Mouse (Mus musculus): ENCODE measurements around the gene Serpinh1. TPM values are rescaled to one million over a fixed set of nuclear protein-coding genes. Genes with fewer than 3 reads are reported as not detected.

The Serpinh1 gene
- polyA plus RNA-seq, 1 experiment from 2014 or later, result 474 TPM

- peaks cover 42% of the 10 kb centered on the region for H3K36me3 ChIP-seq (ENCODE audit: control insufficient read depth, insufficient read depth, low read length)
- no peaks in the 10 kb centered on the region for H3K9me3 ChIP-seq (ENCODE audit: control insufficient read depth, low read depth, low read length)
- H3K4me1 ChIP-seq (ENCODE audit: control insufficient read depth, insufficient read depth, low read length), result peaks cover 43% of the 10 kb centered on the region
- H3K9ac ChIP-seq (replicated peaks; ENCODE audit: low read depth, low read length), result peak overlapping the region; percentile 96
- peak overlapping the region; percentile 96 for H3K27ac ChIP-seq (ENCODE audit: low read length)
- 2% methylated on average over 12 of the region's 12 CpGs for WGBS
- no peaks in the 10 kb centered on the region for H3K27me3 ChIP-seq (ENCODE audit: control insufficient read depth, insufficient read depth, low read length)
- ATAC-seq (ENCODE audit: insufficient number of reproducible peaks, insufficient read depth, low FRiP score, low read depth), result no peak
- H3K4me3 ChIP-seq (ENCODE audit: low read depth, low read length), result peak overlapping the region; percentile 79
- peak overlapping the region; percentile 95 for H3K4me2 ChIP-seq (replicated peaks; ENCODE audit: low read depth, low read length)
Measured at GRCm38 (mm10) chr7:99351104-99351801, 1.8 kb downstream of the Serpinh1 start.

GRCm38 (mm10) chr7:99349782-99350720 lies 3.0 kb downstream of the Serpinh1 start:
- Histone ChIP-seq H3K36me3 (ENCODE audit: control insufficient read depth, insufficient read depth, low read length) (peaks cover 54% of the 10 kb centered on the region), H3K9me3 (ENCODE audit: control insufficient read depth, low read depth, low read length) (no peaks in the 10 kb centered on the region), H3K27ac (ENCODE audit: low read length) (peak overlapping the region; percentile 96; the same call in 1 of the 2 replicates), H3K27me3 (ENCODE audit: control insufficient read depth, insufficient read depth, low read length) (no peaks in the 10 kb centered on the region), H3K4me2 (replicated peaks; ENCODE audit: low read depth, low read length) (peak overlapping the region; percentile 95), H3K9ac (replicated peaks; ENCODE audit: low read depth, low read length) (peak overlapping the region; percentile 96), H3K4me1 (ENCODE audit: control insufficient read depth, insufficient read depth, low read length) (peaks cover 32% of the 10 kb centered on the region), H3K4me3 (ENCODE audit: low read depth, low read length) (peak overlapping the region; percentile 79)
- ATAC-seq (ENCODE audit: insufficient number of reproducible peaks, insufficient read depth, low FRiP score, low read depth), result no peak
- 62% methylated on average over 9 of the region's 9 CpGs for WGBS

DNA sequence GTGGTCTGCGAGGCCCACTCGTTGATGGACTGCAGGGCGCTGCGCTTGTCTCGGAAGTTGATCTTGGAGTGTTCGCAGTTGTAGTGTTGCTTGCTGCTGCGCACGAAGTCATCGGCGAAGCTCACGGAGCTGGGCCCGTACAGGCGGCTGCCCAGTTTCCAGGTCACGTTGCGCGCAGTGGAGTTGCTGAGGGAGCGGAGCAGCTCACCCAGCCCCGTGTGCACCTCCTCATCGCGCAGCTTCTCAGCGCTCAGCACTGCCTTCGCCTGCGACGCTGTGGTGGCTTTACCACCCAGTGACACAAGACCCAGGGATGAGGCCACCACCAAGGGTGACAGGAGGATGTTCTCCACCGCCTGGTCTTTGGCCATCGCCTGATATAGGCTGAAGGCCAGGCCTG lies 4.2 kb downstream of the Serpinh1 start:
- Histone ChIP-seq H3K4me1 (ENCODE audit: control insufficient read depth, insufficient read depth, low read length) (peaks cover 27% of the 10 kb centered on the region), H3K9ac (replicated peaks; ENCODE audit: low read depth, low read length) (no peak overlapping the region), H3K36me3 (ENCODE audit: control insufficient read depth, insufficient read depth, low read length) (peaks cover 66% of the 10 kb centered on the region), H3K27me3 (ENCODE audit: control insufficient read depth, insufficient read depth, low read length) (no peaks in the 10 kb centered on the region), H3K4me3 (ENCODE audit: low read depth, low read length) (no peak overlapping the region), H3K4me2 (replicated peaks; ENCODE audit: low read depth, low read length) (no peak overlapping the region), H3K27ac (ENCODE audit: low read length) (no peak overlapping the region), H3K9me3 (ENCODE audit: control insufficient read depth, low read depth, low read length) (no peaks in the 10 kb centered on the region)
- ATAC-seq (ENCODE audit: insufficient number of reproducible peaks, insufficient read depth, low FRiP score, low read depth), result no peak
- WGBS, result 96% methylated on average over 26 of the region's 26 CpGs

DNA sequence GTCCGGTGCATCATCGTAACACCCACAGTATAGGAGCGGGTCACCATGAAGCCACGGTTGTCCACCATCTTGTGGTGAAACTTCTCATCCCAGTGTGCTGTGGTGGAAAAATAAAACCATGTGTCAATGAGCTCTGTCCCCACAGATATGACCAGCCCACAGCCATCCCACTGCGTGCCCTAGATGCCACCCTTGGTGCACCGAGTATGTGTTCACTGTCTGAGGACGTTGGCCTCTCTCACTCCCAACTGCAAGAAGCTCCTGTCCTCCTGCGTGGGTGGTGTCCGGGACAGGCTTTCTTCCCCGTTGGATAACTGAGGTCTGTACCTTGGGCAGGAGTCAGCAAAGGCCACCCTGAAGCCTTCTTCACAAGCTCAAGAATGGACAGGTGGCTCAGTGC lies 5.8 kb downstream of the Serpinh1 start:
- Histone ChIP-seq H3K9me3 (ENCODE audit: control insufficient read depth, low read depth, low read length) (no peaks in the 10 kb centered on the region), H3K9ac (replicated peaks; ENCODE audit: low read depth, low read length) (no peak overlapping the region), H3K36me3 (ENCODE audit: control insufficient read depth, insufficient read depth, low read length) (peaks cover 73% of the 10 kb centered on the region), H3K4me3 (ENCODE audit: low read depth, low read length) (no peak overlapping the region), H3K4me1 (ENCODE audit: control insufficient read depth, insufficient read depth, low read length) (peaks cover 27% of the 10 kb centered on the region), H3K27me3 (ENCODE audit: control insufficient read depth, insufficient read depth, low read length) (no peaks in the 10 kb centered on the region), H3K4me2 (replicated peaks; ENCODE audit: low read depth, low read length) (no peak overlapping the region), H3K27ac (ENCODE audit: low read length) (no peak overlapping the region)
- 93% methylated on average over 10 of the region's 10 CpGs for WGBS
- no peak for ATAC-seq (ENCODE audit: insufficient number of reproducible peaks, insufficient read depth, low FRiP score, low read depth)

DNA sequence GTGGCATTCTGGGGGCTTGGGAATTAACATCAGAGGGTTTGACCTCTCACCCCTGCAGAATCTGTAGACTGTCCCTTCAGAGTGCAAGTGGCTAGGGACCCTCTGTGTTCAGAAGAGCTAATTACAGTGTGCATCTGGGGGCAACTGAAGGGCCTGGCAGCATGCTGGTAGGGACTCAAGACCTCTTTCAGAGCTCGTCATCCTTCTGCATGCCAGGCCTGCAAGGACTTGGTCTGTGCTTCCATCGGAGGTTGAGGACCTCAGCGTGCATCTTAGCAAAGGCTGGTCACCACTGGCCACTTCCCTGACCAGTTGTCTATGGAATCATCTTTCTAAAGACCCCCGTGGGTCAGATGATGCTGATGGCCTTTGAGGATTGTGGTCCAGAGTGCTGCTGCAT lies 9.5 kb downstream of the Serpinh1 start:
- H3K4me2 ChIP-seq (replicated peaks; ENCODE audit: low read depth, low read length), result no peak overlapping the region

DNA sequence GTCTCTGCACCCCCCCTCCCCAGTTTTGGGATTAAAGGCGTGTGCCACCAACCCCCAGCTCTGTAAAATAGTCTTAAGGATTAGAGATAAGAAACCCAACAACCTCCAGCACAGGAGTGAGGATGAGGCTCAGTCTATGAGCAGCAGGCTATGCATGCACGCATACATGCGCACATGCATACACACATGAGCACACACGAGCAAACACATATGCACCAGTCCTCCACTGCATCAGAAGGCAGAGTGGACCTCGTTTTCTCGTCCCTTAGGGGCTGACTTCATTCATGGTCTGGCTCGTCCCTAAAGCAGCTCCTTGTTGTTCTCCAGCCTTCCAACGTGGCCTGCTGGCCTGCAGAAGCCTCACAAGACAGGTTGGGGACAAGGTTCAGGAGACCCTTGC lies 12.3 kb downstream of the Serpinh1 start:
- Histone ChIP-seq H3K4me2 (replicated peaks; ENCODE audit: low read depth, low read length) (no peak overlapping the region), H3K27me3 (ENCODE audit: control insufficient read depth, insufficient read depth, low read length) (no peaks in the 10 kb centered on the region), H3K9ac (replicated peaks; ENCODE audit: low read depth, low read length) (no peak overlapping the region), H3K36me3 (ENCODE audit: control insufficient read depth, insufficient read depth, low read length) (peaks cover 32% of the 10 kb centered on the region), H3K4me1 (ENCODE audit: control insufficient read depth, insufficient read depth, low read length) (no peaks in the 10 kb centered on the region), H3K4me3 (ENCODE audit: low read depth, low read length) (no peak overlapping the region), H3K27ac (ENCODE audit: low read length) (no peak overlapping the region), H3K9me3 (ENCODE audit: control insufficient read depth, low read depth, low read length) (no peaks in the 10 kb centered on the region)
- ATAC-seq (ENCODE audit: insufficient number of reproducible peaks, insufficient read depth, low FRiP score, low read depth), result no peak
- 78% methylated on average over 8 of the region's 8 CpGs for WGBS

More for the DNA sequence above, 9.5 kb downstream of the Serpinh1 start:
- Histone ChIP-seq H3K27me3 (ENCODE audit: control insufficient read depth, insufficient read depth, low read length) (no peaks in the 10 kb centered on the region), H3K9ac (replicated peaks; ENCODE audit: low read depth, low read length) (no peak overlapping the region), H3K4me1 (ENCODE audit: control insufficient read depth, insufficient read depth, low read length) (peaks cover under 1% of the 10 kb centered on the region; the same call in 1 of the 2 replicates), H3K36me3 (ENCODE audit: control insufficient read depth, insufficient read depth, low read length) (peaks cover 60% of the 10 kb centered on the region), H3K27ac (ENCODE audit: low read length) (no peak overlapping the region), H3K4me3 (ENCODE audit: low read depth, low read length) (no peak overlapping the region), H3K9me3 (ENCODE audit: control insufficient read depth, low read depth, low read length) (no peaks in the 10 kb centered on the region)
- WGBS, result 81% methylated on average over 4 of the region's 4 CpGs
- no peak; the same call in 1 of the 2 replicates for ATAC-seq (ENCODE audit: insufficient number of reproducible peaks, insufficient read depth, low FRiP score, low read depth)

GRCm38 (mm10) chr7:99332774-99333480 lies 20.1 kb downstream of the Serpinh1 start:
- 40% methylated on average over 12 of the region's 12 CpGs for WGBS
- peak; percentile 82 for ATAC-seq (ENCODE audit: insufficient number of reproducible peaks, insufficient read depth, low FRiP score, low read depth)

DNA sequence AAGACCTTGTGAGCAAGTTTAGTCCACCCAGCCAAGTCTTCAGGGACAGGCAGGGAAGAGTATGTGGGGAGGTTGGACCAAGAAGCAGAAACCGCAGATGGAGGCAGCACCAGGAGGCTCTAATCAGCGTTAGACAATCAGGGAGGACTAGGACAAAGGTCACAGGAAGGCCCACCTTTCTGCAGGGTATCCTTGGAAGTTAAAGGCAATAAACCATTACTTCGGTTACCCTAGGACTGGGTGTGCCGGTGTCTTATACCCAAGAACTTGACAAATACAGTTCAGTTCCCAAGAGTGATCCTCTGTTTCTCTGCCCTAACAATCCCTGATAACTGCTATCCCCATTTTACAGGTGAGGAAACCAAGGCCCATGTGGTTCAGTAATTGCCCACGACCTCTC lies 23.0 kb downstream of the Serpinh1 start:
- Histone ChIP-seq H3K4me3 (ENCODE audit: low read depth, low read length) (no peak overlapping the region), H3K27ac (ENCODE audit: low read length) (no peak overlapping the region), H3K9me3 (ENCODE audit: control insufficient read depth, low read depth, low read length) (no peaks in the 10 kb centered on the region), H3K27me3 (ENCODE audit: control insufficient read depth, insufficient read depth, low read length) (no peaks in the 10 kb centered on the region), H3K4me1 (ENCODE audit: control insufficient read depth, insufficient read depth, low read length) (peaks cover 5% of the 10 kb centered on the region; the same call in 1 of the 2 replicates), H3K4me2 (replicated peaks; ENCODE audit: low read depth, low read length) (no peak overlapping the region), H3K36me3 (ENCODE audit: control insufficient read depth, insufficient read depth, low read length) (no peaks in the 10 kb centered on the region), H3K9ac (replicated peaks; ENCODE audit: low read depth, low read length) (no peak overlapping the region)
- ATAC-seq (ENCODE audit: insufficient number of reproducible peaks, insufficient read depth, low FRiP score, low read depth), result no peak
- WGBS, result 80% methylated on average over 5 of the region's 5 CpGs

More at GRCm38 (mm10) chr7:99332774-99333480, 20.1 kb downstream of the Serpinh1 start:
- Histone ChIP-seq H3K27ac (ENCODE audit: low read length) (no peak overlapping the region), H3K4me1 (ENCODE audit: control insufficient read depth, insufficient read depth, low read length) (no peaks in the 10 kb centered on the region), H3K4me3 (ENCODE audit: low read depth, low read length) (no peak overlapping the region), H3K4me2 (replicated peaks; ENCODE audit: low read depth, low read length) (no peak overlapping the region), H3K9me3 (ENCODE audit: control insufficient read depth, low read depth, low read length) (no peaks in the 10 kb centered on the region), H3K27me3 (ENCODE audit: control insufficient read depth, insufficient read depth, low read length) (no peaks in the 10 kb centered on the region), H3K36me3 (ENCODE audit: control insufficient read depth, insufficient read depth, low read length) (no peaks in the 10 kb centered on the region), H3K9ac (replicated peaks; ENCODE audit: low read depth, low read length) (no peak overlapping the region)
